Mouse (Mus musculus) liver, embryonic 13.5 days (tissue): ENCODE measurements at regions not wholly inside any gene's neighbourhood (a gene's known extent, or its start where the extent isn't known, plus 50 kb on each side); places are given as distances from the start of the nearest gene placed in this dataset. TPM values are rescaled to one million over a fixed set of nuclear protein-coding genes. Genes with fewer than 3 reads are reported as not detected.

Source experiments
- ATAC-seq: fragments of 200-750 bp; cut with Nextera tagmentation; 2 replicates; pipeline ENCODE4 v1.8.0; 2017; ENCODE audit warnings: low read depth, mild to moderate bottlenecking, moderate number of reproducible peaks, moderate library complexity
- DNase-seq: peaks from one replicate; pipeline ENCODE4 v3.0.0; 2022
- H3K27ac ChIP-seq: fragments of 300-500 bp; sonication (generic); 2 replicates; pipeline ENCODE4 v1.5.1; 2015; ENCODE audit warnings: moderate library complexity, mild to moderate bottlenecking, inconsistent platforms
- H3K27me3 ChIP-seq: fragments of 300-500 bp; sonication (generic); 2 replicates; pipeline ENCODE4 v1.6.1; 2015; ENCODE audit warnings: mild to moderate bottlenecking, inconsistent platforms
- H3K36me3 ChIP-seq: fragments of 300-500 bp; sonication (generic); 2 replicates; pipeline ENCODE4 v1.6.1; 2015; ENCODE audit warnings: mild to moderate bottlenecking, inconsistent platforms
- H3K4me1 ChIP-seq: fragments of 300-500 bp; sonication (generic); replicated peaks from 2 replicates; pipeline ENCODE4 v1.6.1; 2015; ENCODE audit warnings: inconsistent platforms
- H3K4me2 ChIP-seq: fragments of 300-500 bp; sonication (generic); 2 replicates; pipeline ENCODE4 v1.6.1; 2015; ENCODE audit warnings: inconsistent platforms, mild to moderate bottlenecking, moderate library complexity
- H3K4me3 ChIP-seq: fragments of 300-500 bp; sonication (generic); replicated peaks from 2 replicates; pipeline ENCODE4 v1.5.1; 2015; ENCODE audit warnings: mild to moderate bottlenecking, inconsistent platforms
- H3K9ac ChIP-seq: fragments of 300-500 bp; sonication (generic); 2 replicates; pipeline ENCODE4 v1.6.1; 2015; ENCODE audit warnings: mild to moderate bottlenecking, inconsistent platforms
- H3K9me3 ChIP-seq: fragments of 300-500 bp; sonication (generic); replicated peaks from 2 replicates; pipeline ENCODE4 v1.6.1; 2016; ENCODE audit warnings: inconsistent platforms
- WGBS: fragments of 180-500 bp; shearing (Covaris S2); methylation state at CpG from one replicate; pipeline ENCODE4 v1.1.7; 2015; ENCODE audit not compliant: insufficient replicate concordance; 5-methylcytosine and 5-hydroxymethylcytosine counted together
- microRNA-seq: library from miRNA; unstranded; fragments of <30 nt; microRNA quantifications from one replicate; pipeline ENCODE4, GENCODE M21; 2016

GRCm38 (mm10) chr3:35574402-35574801 lies 179.5 kb upstream of the Atp11b start:
- no peaks in the 10 kb centered on the region for H3K9me3 ChIP-seq
- no peaks in the 10 kb centered on the region for H3K27me3 ChIP-seq
- H3K9ac ChIP-seq, result no peak overlapping the region
- no peak for ATAC-seq
- no peaks in the 10 kb centered on the region for H3K36me3 ChIP-seq
- H3K4me2 ChIP-seq, result no peak overlapping the region
- no peak for DNase-seq
- 29% methylated on average over 10 of the region's 10 CpGs for WGBS
- H3K4me1 ChIP-seq, result no peaks in the 10 kb centered on the region
- H3K27ac ChIP-seq, result no peak overlapping the region
- no peak overlapping the region for H3K4me3 ChIP-seq

Small RNAs in the stretch of these regions (microRNA-seq; reads per million reads assigned to microRNA genes)
- gene Gm25442, result not detected
